In the genomic region with DNA sequence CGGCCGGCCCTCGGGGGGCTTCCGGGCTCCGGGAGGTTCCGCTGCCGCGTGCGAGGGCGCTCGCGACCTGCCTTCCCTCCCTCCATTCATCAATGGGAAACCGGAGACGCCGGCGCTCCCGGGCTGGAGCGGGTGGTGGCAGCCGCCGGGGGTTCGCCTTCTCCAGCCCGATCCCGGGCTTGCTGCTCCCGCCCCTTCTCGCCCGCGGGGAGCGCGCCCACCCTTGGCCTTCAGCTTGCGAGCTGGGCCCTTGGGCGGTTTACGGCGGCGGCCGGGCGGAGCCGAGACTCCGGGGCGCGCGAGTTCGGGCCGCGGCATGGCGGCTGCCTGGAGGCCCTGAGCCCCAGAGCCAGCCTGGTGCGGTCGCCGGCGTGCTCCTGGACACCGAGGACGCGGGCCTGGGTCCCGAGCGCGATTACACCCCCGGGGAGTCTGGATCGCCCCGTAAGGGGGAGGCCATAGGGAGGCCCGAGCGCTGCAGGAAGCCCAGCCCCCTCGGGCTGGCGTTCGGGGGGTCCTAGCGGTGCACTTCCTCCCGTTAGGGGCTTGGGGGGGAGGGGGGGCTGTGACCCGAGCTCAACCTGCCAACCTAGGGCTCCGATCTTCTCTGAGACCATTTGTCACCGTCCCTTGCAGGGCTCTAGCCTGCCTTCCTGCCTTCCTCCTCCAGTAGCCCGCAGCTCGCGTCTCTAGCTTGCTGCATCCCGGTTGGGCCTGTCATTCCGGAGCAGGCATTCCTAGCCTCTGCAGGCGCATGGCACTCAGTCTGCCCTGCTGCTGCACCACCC, we compare ENCODE assay signal across 8 mouse cellular contexts. TPM values are rescaled to one million over a fixed set of nuclear protein-coding genes. Genes with fewer than 3 reads are reported as not detected.
A peak's percentile ranks its signal among the peaks of the same experiment; 100 is the strongest.
DNase-seq lines count a peak whose midpoint lies in the region; ATAC-seq and TF ChIP-seq lines count a peak whose summit lies in the region.

No protein-coding gene starts in this region.

- H3K27me3 ChIP-seq in Patski: no peaks in the 10 kb centered on the region
- H3K27me3 ChIP-seq in hindbrain, embryonic 15.5 days: no peaks in the 10 kb centered on the region

- DNase-seq in Patski (ENCODE audit: low read depth, low spot score): no peak
- DNase-seq in cerebellum, postnatal 14 days: peak; percentile 69 to 79
- DNase-seq in frontal cortex, postnatal 36 days (ENCODE audit: low spot score in 2 of 2): peak; percentile 62 to 70
- DNase-seq in left cerebral cortex, adult 2 months (ENCODE audit: extremely low spot score in 1 of 2, low spot score in 2 of 2): peak; percentile 67 to 74
- DNase-seq in lung, postnatal 4 days: peak; percentile 78 to 80
- DNase-seq in right cerebral cortex, adult 18-20 months: peak; percentile 76
- peak; percentile 54 to 72 for DNase-seq in urinary bladder, adult 18-20 months (ENCODE audit: low spot score in 2 of 2)

- peak overlapping the region; percentile 87 for H3K4me3 ChIP-seq in hindbrain, embryonic 15.5 days
- peak overlapping the region; percentile 92 for H3K4me3 ChIP-seq in left cerebral cortex, adult 2 months

- ATAC-seq in Patski: peak; percentile 22
- ATAC-seq in hindbrain, embryonic 15.5 days (ENCODE audit: low FRiP score, low read depth): peak; percentile 29

- intact Hi-C loops in left cerebral cortex, adult 2 months (cut with DNase I): loop anchor here (1.0 to 2.0 kb wide), 4 partner anchors 57 to 229 kb away; no protein-coding TSS in a partner anchor

- CTCF ChIA-PET in Patski (lab: Charles Lee): no interaction called here

- no peaks in the 10 kb centered on the region for H3K9me3 ChIP-seq in hindbrain, embryonic 15.5 days

- H3K4me2 ChIP-seq in hindbrain, embryonic 15.5 days: peak overlapping the region; percentile 74

- H3K27ac ChIP-seq in hindbrain, embryonic 15.5 days (replicated peaks): peak overlapping the region; percentile 92
- H3K27ac ChIP-seq in left cerebral cortex, adult 2 months: peak overlapping the region; percentile 94

- WGBS in hindbrain, embryonic 15.5 days: under 1% methylated on average over 70 of the region's 74 CpGs

- peak overlapping the region; percentile 97 for H3K9ac ChIP-seq in hindbrain, embryonic 15.5 days

- TF ChIP-seq CTCF in Patski (IDR thresholded peaks at IDR 0.05): no peak
- no peak; the same call in none of the 2 replicates for TF ChIP-seq CTCF in left cerebral cortex, adult 2 months (IDR thresholded peaks at IDR 0.05)

- POLR2A ChIA-PET in Patski (lab: Charles Lee): no interaction called here

- peaks cover 39% of the 10 kb centered on the region for H3K4me1 ChIP-seq in hindbrain, embryonic 15.5 days (replicated peaks)

- no peaks in the 10 kb centered on the region for H3K36me3 ChIP-seq in hindbrain, embryonic 15.5 days

- in situ Hi-C loops in Patski (cut with MboI; ENCODE audit: low pct_unique_long_range_greater_than_20kb): loop anchor here (5.0 kb wide), 3 partner anchors 98 to 222 kb away; no protein-coding TSS in a partner anchor

RNA-seq across cellular contexts. Expression of a gene that starts 1.8 kb away (rescaled TPM):
- polyA plus RNA-seq in Patski (2021): 24.0 TPM
- polyA plus RNA-seq in hindbrain, embryonic 15.5 days (2015; fragmentation: Nextera tagmentation; extraction: Ambion mirVana): 41.6 and 42.9 TPM in 2 replicates
- 10 to 100 TPM; 27.5 to 29.3 TPM for total RNA-seq in left cerebral cortex, adult 2 months (2021)
